Comparison of ENCODE assay signal across 23 mouse cellular contexts in the genomic region with DNA sequence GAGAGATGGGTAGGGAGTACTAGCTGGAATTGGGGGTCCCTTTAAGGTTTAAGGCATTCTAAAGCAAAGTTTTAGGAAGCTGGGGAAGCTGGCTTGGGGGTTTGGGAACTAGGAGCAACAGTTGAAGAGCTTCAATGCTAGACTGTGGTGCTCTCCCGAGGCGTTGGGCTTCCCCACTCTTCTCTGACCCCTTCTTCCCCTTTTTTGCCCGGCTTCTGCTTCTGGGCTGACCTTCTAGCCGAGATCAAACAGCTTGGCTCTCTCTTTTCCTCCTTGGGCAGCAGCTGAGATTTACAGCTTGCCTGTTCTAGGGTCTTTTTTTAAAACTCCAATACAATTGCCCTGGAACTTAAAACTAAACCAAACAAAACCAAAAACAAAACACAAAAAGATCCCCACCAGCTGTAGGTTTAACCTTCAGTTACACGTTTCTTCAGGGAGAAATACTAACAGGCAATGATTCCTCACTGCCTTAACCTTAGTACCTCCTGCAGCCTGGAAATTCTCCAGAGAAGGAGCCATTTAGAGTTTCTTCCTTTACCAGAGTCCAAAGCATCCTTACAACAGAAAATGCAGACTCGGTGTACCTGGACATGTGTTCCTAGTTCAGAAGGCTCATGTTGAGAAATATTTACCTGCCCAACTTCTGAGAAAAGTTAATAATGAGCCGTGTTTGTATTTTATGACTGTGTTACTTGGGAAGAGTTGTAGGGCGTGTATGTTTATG. TPM values are rescaled to one million over a fixed set of nuclear protein-coding genes. Genes with fewer than 3 reads are reported as not detected.
DNase-seq lines count a peak whose midpoint lies in the region; ATAC-seq and TF ChIP-seq lines count a peak whose summit lies in the region.
"Had no signal": no experiment of that assay in that cellular context is flagged by ENCODE, and none has a peak within 500 bp of the region (broad histone marks: within the 10 kb centered on the region; RNA-seq: fewer than 3 reads in every experiment).

No protein-coding gene starts in this region.

- 66% methylated on average over 8 of the region's 8 CpGs for WGBS in forebrain, embryonic 11.5 days

- peak; percentile 85 for DNase-seq in heart, adult 11 months
- no peak for DNase-seq in heart, adult 18-20 months
- DNase-seq in 416B (ENCODE audit: low read depth) = peak; percentile 47
- DNase-seq in MEL (ENCODE audit: low read depth, low spot score) = peak; percentile 21
- DNase-seq in kidney, postnatal 36 days = peak; percentile 65 to 86
- no peak for DNase-seq in forebrain, embryonic 11.5 days (ENCODE audit: low spot score)
- DNase-seq in layer of hippocampus, adult 2 months (ENCODE audit: low spot score in 2 of 2) = no peak
- DNase-seq: cerebellum, adult 11 months; cerebellum, postnatal 25 days; gastrocnemius, postnatal 25 days; heart, postnatal 36 days; lung, postnatal 14 days; right cerebral cortex, postnatal 25 days; thymus, postnatal 36 days had no signal

- TF ChIP-seq POLR2A in MEL (IDR thresholded peaks at IDR 0.05; ENCODE audit: control insufficient read depth in 1 of 2, insufficient read depth in 1 of 2, low read depth in 1 of 2, low read length in 2 of 2, poor library complexity in 1 of 2) = no peak

- no peak overlapping the region for H3K4me2 ChIP-seq in forebrain, embryonic 11.5 days (ENCODE audit: low read depth, low read length, severe bottlenecking)
- H3K4me2 ChIP-seq: forebrain, embryonic 13.5 days; heart, embryonic 13.5 days; limb, embryonic 15.5 days; neural tube, embryonic 13.5 days had no signal

- H3K27ac ChIP-seq in MEL (ENCODE audit: control insufficient read depth, low read depth, low read length) = no peak overlapping the region
- no peak overlapping the region for H3K27ac ChIP-seq in forebrain, embryonic 11.5 days (ENCODE audit: low read depth, low read length)
- no peak overlapping the region for H3K27ac ChIP-seq in layer of hippocampus, adult 2 months
- H3K27ac ChIP-seq: forebrain, embryonic 13.5 days; heart, embryonic 13.5 days; hindbrain, postnatal 0 days; limb, embryonic 15.5 days; neural tube, embryonic 13.5 days had no signal

- no peak overlapping the region for H3K9ac ChIP-seq in MEL (ENCODE audit: control insufficient read depth, low read depth, low read length, poor library complexity, severe bottlenecking)
- H3K9ac ChIP-seq in forebrain, embryonic 11.5 days (ENCODE audit: low read length) = no peak overlapping the region
- H3K9ac ChIP-seq: forebrain, embryonic 13.5 days; heart, embryonic 13.5 days; limb, embryonic 15.5 days; neural tube, embryonic 13.5 days had no signal

- no peaks in the 10 kb centered on the region for H3K79me2 ChIP-seq in MEL (ENCODE audit: control insufficient read depth, insufficient read depth, low read length, poor library complexity)

- peaks cover 0 to 1% of the 10 kb centered on the region in 2 experiments; a peak in 3 of 4 replicates for H3K27me3 ChIP-seq in MEL (ENCODE audit: control insufficient read depth in 1 of 2, insufficient read depth in 2 of 2, low read length in 2 of 2)
- H3K27me3 ChIP-seq in forebrain, embryonic 11.5 days (ENCODE audit: control insufficient read depth, insufficient read depth, low read length) = no peaks in the 10 kb centered on the region
- H3K27me3 ChIP-seq: forebrain, embryonic 13.5 days; neural tube, embryonic 13.5 days had no signal

- TF ChIP-seq RAD21 in MEL (IDR thresholded peaks at IDR 0.05; ENCODE audit: low read depth, low read length) = no peak

- no peak for ATAC-seq in forebrain, embryonic 11.5 days (replicated peaks; ENCODE audit: low FRiP score)
- ATAC-seq: forebrain, embryonic 13.5 days; hindbrain, postnatal 0 days had no signal

- H3K9me3 ChIP-seq in MEL (replicated peaks; ENCODE audit: insufficient read depth, low read length) = no peaks in the 10 kb centered on the region
- no peaks in the 10 kb centered on the region; the same call in 1 of the 2 replicates for H3K9me3 ChIP-seq in forebrain, embryonic 11.5 days (ENCODE audit: control insufficient read depth, low read length)
- H3K9me3 ChIP-seq: heart, embryonic 13.5 days; limb, embryonic 15.5 days had no signal

- no peaks in the 10 kb centered on the region for H3K4me1 ChIP-seq in MEL (ENCODE audit: control insufficient read depth in 1 of 2, insufficient read depth in 2 of 2, low read length in 2 of 2)
- no peaks in the 10 kb centered on the region for H3K4me1 ChIP-seq in forebrain, embryonic 11.5 days (replicated peaks; ENCODE audit: control insufficient read depth, insufficient read depth, low read length)
- H3K4me1 ChIP-seq: forebrain, embryonic 13.5 days; heart, embryonic 13.5 days; limb, embryonic 15.5 days; neural tube, embryonic 13.5 days had no signal

- H3K36me3 ChIP-seq in MEL (ENCODE audit: control insufficient read depth in 1 of 2, insufficient read depth in 2 of 2, low read length in 2 of 2) = no peaks in the 10 kb centered on the region
- H3K36me3 ChIP-seq in forebrain, embryonic 11.5 days (ENCODE audit: control insufficient read depth, insufficient read depth, low read length) = no peaks in the 10 kb centered on the region
- H3K36me3 ChIP-seq: G1E; heart, embryonic 13.5 days; limb, embryonic 15.5 days; neural tube, embryonic 13.5 days had no signal

- no peak for TF ChIP-seq CTCF in MEL (IDR thresholded peaks at IDR 0.05 in 2 of 3, conservative IDR thresholded peaks at IDR 0.05 in 1 of 3; ENCODE audit: control insufficient read depth in 1 of 3, insufficient read depth in 1 of 3, low read depth in 2 of 3, low read length in 3 of 3, poor library complexity in 1 of 3, severe bottlenecking in 1 of 3)
- no peak for TF ChIP-seq CTCF in layer of hippocampus, adult 2 months (conservative IDR thresholded peaks at IDR 0.05)

- no peak for TF ChIP-seq EP300 in MEL (IDR thresholded peaks at IDR 0.05; ENCODE audit: low read depth in 1 of 2, low read length in 2 of 2)

- no peak overlapping the region for H3K4me3 ChIP-seq in MEL (ENCODE audit: control insufficient read depth in 1 of 2, insufficient read depth in 1 of 2, low read depth in 2 of 2, low read length in 2 of 2)
- no peak overlapping the region for H3K4me3 ChIP-seq in forebrain, embryonic 11.5 days (ENCODE audit: low read depth, low read length)
- no peak overlapping the region for H3K4me3 ChIP-seq in layer of hippocampus, adult 2 months
- H3K4me3 ChIP-seq: forebrain, embryonic 13.5 days; heart, embryonic 13.5 days; limb, embryonic 15.5 days; neural tube, embryonic 13.5 days had no signal

TF ChIP-seq in MEL, 35 proteins besides CTCF, POLR2A, EP300 and RAD21:
- TF ChIP-seq TAL1 (IDR thresholded peaks at IDR 0.05; ENCODE audit: low read length) = no peak
- no peak for TF ChIP-seq KAT2A (conservative IDR thresholded peaks at IDR 0.05; ENCODE audit: low read depth, low read length)
- TF ChIP-seq USF1 (IDR thresholded peaks at IDR 0.05; ENCODE audit: low read depth, low read length) = no peak
- no peak for TF ChIP-seq CHD1 (IDR thresholded peaks at IDR 0.05; ENCODE audit: low read depth, low read length)
- TF ChIP-seq RCOR1 (IDR thresholded peaks at IDR 0.05; ENCODE audit: low read depth, low read length) = no peak
- no peak for TF ChIP-seq MXI1 (IDR thresholded peaks at IDR 0.05; ENCODE audit: low read depth, low read length)
- TF ChIP-seq NRF1 (IDR thresholded peaks at IDR 0.05; ENCODE audit: insufficient read depth, low read depth, low read length, poor library complexity, severe bottlenecking) = no peak

RNA-seq across cellular contexts. Expression of a gene that starts 12.4 kb away (rescaled TPM):
- total RNA-seq in heart, adult 18-20 months (2021) = 10 to 100 TPM; 82.3 to 82.9 TPM
- 203 and 215 TPM in 2 replicates for total RNA-seq in MEL (2012; rRNA removed)
- polyA plus RNA-seq in MEL (2012; ENCODE audit: insufficient read depth in 1 of 2, insufficient read length in 2 of 2, low read depth in 1 of 2, low replicate concordance in 2 of 2, missing spikeins in 1 of 2) = 100 to 1,000 TPM; 110 to 197 TPM
- polyA plus RNA-seq in forebrain, embryonic 11.5 days (2014; fragmentation: Nextera tagmentation; extraction: Ambion mirVana) = 190 and 196 TPM in 2 replicates
- 100 to 1,000 TPM; 113 to 115 TPM for total RNA-seq in layer of hippocampus, adult 2 months (2021)

RNA-seq across cellular contexts. Expression of a gene that starts 41.6 kb away (rescaled TPM):
- total RNA-seq in heart, adult 18-20 months (2021) = not detected
- total RNA-seq in MEL (2012; rRNA removed) = not detected in 2 replicates
- polyA plus RNA-seq in MEL (2012; ENCODE audit: insufficient read depth in 1 of 2, insufficient read length in 2 of 2, low read depth in 1 of 2, low replicate concordance in 2 of 2, missing spikeins in 1 of 2) = under 1 TPM in 1 of 2 experiments, not detected in 1; 0.03 TPM
- polyA plus RNA-seq in forebrain, embryonic 11.5 days (2014; fragmentation: Nextera tagmentation; extraction: Ambion mirVana) = not detected in 2 replicates
- not detected for total RNA-seq in layer of hippocampus, adult 2 months (2021)
- total RNA-seq: G1E; gastrocnemius, postnatal 25 days; heart, postnatal 36 days; hindbrain, postnatal 0 days; layer of hippocampus, postnatal 14 days; left cerebral cortex, postnatal 25 days had no signal
- polyA plus RNA-seq: forebrain, embryonic 13.5 days; G1E; heart, embryonic 13.5 days; neural tube, embryonic 13.5 days had no signal

RNA-seq across cellular contexts. Expression of a gene that starts 42.6 kb away (rescaled TPM):
- not detected for total RNA-seq in heart, adult 18-20 months (2021)
- not detected in 2 replicates for total RNA-seq in MEL (2012; rRNA removed)
- polyA plus RNA-seq in MEL (2012; ENCODE audit: insufficient read depth in 1 of 2, insufficient read length in 2 of 2, low read depth in 1 of 2, low replicate concordance in 2 of 2, missing spikeins in 1 of 2) = not detected
- polyA plus RNA-seq in forebrain, embryonic 11.5 days (2014; fragmentation: Nextera tagmentation; extraction: Ambion mirVana) = 0.53 and 0.56 TPM in 2 replicates
- 1 to 10 TPM in 1 of 2 experiments, under 1 TPM in 1; 0.49 to 1.1 TPM for total RNA-seq in layer of hippocampus, adult 2 months (2021)
- total RNA-seq: gastrocnemius, postnatal 25 days; heart, postnatal 36 days; left cerebral cortex, postnatal 25 days had no signal
- polyA plus RNA-seq: G1E; liver, embryonic 16.5 days; neural tube, embryonic 13.5 days had no signal

RNA-seq across cellular contexts. Expression of a gene that starts 51.7 kb away (rescaled TPM):
- total RNA-seq in heart, adult 18-20 months (2021) = 10 to 100 TPM; 14.4 to 17.9 TPM
- 23.2 and 24.5 TPM in 2 replicates for total RNA-seq in MEL (2012; rRNA removed)
- 100 to 1,000 TPM in 1 of 2 experiments, 10 to 100 TPM in 1; 34.8 to 131 TPM for polyA plus RNA-seq in MEL (2012; ENCODE audit: insufficient read depth in 1 of 2, insufficient read length in 2 of 2, low read depth in 1 of 2, low replicate concordance in 2 of 2, missing spikeins in 1 of 2)
- polyA plus RNA-seq in forebrain, embryonic 11.5 days (2014; fragmentation: Nextera tagmentation; extraction: Ambion mirVana) = 20.0 and 20.3 TPM in 2 replicates
- 10 to 100 TPM; 23.5 to 25.3 TPM for total RNA-seq in layer of hippocampus, adult 2 months (2021)

RNA-seq across cellular contexts. Expression of a gene that starts 53.1 kb away (rescaled TPM):
- total RNA-seq in heart, adult 18-20 months (2021) = 10 to 100 TPM; 11.2 to 12.4 TPM
- total RNA-seq in MEL (2012; rRNA removed) = 24.8 and 26.2 TPM in 2 replicates
- 10 to 100 TPM; 38.5 to 43.4 TPM for polyA plus RNA-seq in MEL (2012; ENCODE audit: insufficient read depth in 1 of 2, insufficient read length in 2 of 2, low read depth in 1 of 2, low replicate concordance in 2 of 2, missing spikeins in 1 of 2)
- polyA plus RNA-seq in forebrain, embryonic 11.5 days (2014; fragmentation: Nextera tagmentation; extraction: Ambion mirVana) = 35.4 and 42.7 TPM in 2 replicates
- 10 to 100 TPM; 26.2 to 28.6 TPM for total RNA-seq in layer of hippocampus, adult 2 months (2021)

Comparison
In these comparisons a context has a peak if more than half of its experiments do, and no peak if none do; other contexts are left out.
1. DNase-seq: peak in heart, adult 11 months (single experiment), 416B (single experiment), MEL (single experiment) and kidney, postnatal 36 days (2 of 2); none in heart, adult 18-20 months (0 of 2), forebrain, embryonic 11.5 days (single experiment) and layer of hippocampus, adult 2 months (0 of 2).